Mouse (Mus musculus) heart, embryonic 16.5 days (tissue): ENCODE measurements around the gene Slc8a3. TPM values are rescaled to one million over a fixed set of nuclear protein-coding genes. Genes with fewer than 3 reads are reported as not detected.

Source experiments
- ATAC-seq: fragments of 200-750 bp; cut with Nextera tagmentation; replicated peaks from 2 replicates; pipeline ENCODE4 v1.8.0; 2017; ENCODE audit warnings: moderate number of reproducible peaks; ENCODE audit not compliant: insufficient read depth, low FRiP score; ENCODE audit errors: extremely low read depth
- H3K27ac ChIP-seq: fragments of 300-500 bp; sonication (generic); 2 replicates; pipeline ENCODE4 v1.5.1; 2014; ENCODE audit warnings: mild to moderate bottlenecking, low read length, control low read depth, moderate library complexity
- H3K27me3 ChIP-seq: fragments of 300-500 bp; sonication (generic); 2 replicates; pipeline ENCODE4 v1.6.1; 2014; ENCODE audit warnings: low read length, mixed read lengths; ENCODE audit not compliant: control insufficient read depth, insufficient read depth
- H3K36me3 ChIP-seq: fragments of 300-500 bp; sonication (generic); 2 replicates; pipeline ENCODE4 v1.6.1; 2014; ENCODE audit not compliant: control insufficient read depth, insufficient read depth
- H3K4me1 ChIP-seq: fragments of 300-500 bp; sonication (generic); 2 replicates; pipeline ENCODE4 v1.6.1; 2014; ENCODE audit warnings: low read length, mixed read lengths; ENCODE audit not compliant: control insufficient read depth, insufficient read depth
- H3K4me2 ChIP-seq: fragments of 300-500 bp; sonication (generic); 2 replicates; pipeline ENCODE4 v1.6.1; 2014; ENCODE audit warnings: low read depth, mild to moderate bottlenecking, control low read depth, low read length
- H3K4me3 ChIP-seq: fragments of 300-500 bp; sonication (generic); 2 replicates; pipeline ENCODE4 v1.5.1; 2014; ENCODE audit warnings: mild to moderate bottlenecking, control low read depth, low read length
- H3K9ac ChIP-seq: fragments of 300-500 bp; sonication (generic); 2 replicates; pipeline ENCODE4 v1.6.1; 2014; ENCODE audit warnings: low read length, control low read depth
- H3K9me3 ChIP-seq: fragments of 300-500 bp; sonication (generic); replicated peaks from 2 replicates; pipeline ENCODE4 v1.6.1; 2016; ENCODE audit warnings: low read length; ENCODE audit not compliant: control insufficient read depth
- WGBS: fragments of 180-500 bp; shearing (Covaris S2); extraction: QIAGEN DNeasy Blood & Tissue Kit; methylation state at CpG from one replicate; pipeline ENCODE4 v1.1.7; 2014; 5-methylcytosine and 5-hydroxymethylcytosine counted together
- polyA plus RNA-seq: library from polyadenylated mRNA; unstranded; fragments of >200 nt; fragmentation: Nextera tagmentation; extraction: Ambion mirVana; gene quantifications from 2 replicates; pipeline ENCODE4 v1.2.1, GENCODE M21; 2015

The Slc8a3 gene
- polyA plus RNA-seq, 1 experiment from 2014 or later, result 0.46 TPM

- H3K4me3 ChIP-seq, result no peak overlapping the region
- no peaks in the 10 kb centered on the region for H3K9me3 ChIP-seq
- ATAC-seq, result no peak
- no peak overlapping the region for H3K4me2 ChIP-seq
- H3K36me3 ChIP-seq, result no peaks in the 10 kb centered on the region
- 56% methylated on average over 3 of the region's 3 CpGs for WGBS
- H3K27me3 ChIP-seq, result no peaks in the 10 kb centered on the region
- no peak overlapping the region for H3K9ac ChIP-seq
- H3K27ac ChIP-seq, result no peak overlapping the region
- no peaks in the 10 kb centered on the region for H3K4me1 ChIP-seq
Measured at GRCm38 (mm10) chr12:81182073-81182472, 150.9 kb downstream of the Slc8a3 start.

- H3K27me3 ChIP-seq, result no peaks in the 10 kb centered on the region
- H3K9me3 ChIP-seq, result no peaks in the 10 kb centered on the region
- no peaks in the 10 kb centered on the region for H3K36me3 ChIP-seq
- H3K27ac ChIP-seq, result no peak overlapping the region
- no peak overlapping the region for H3K4me2 ChIP-seq
- WGBS, result 48% methylated on average over 9 of the region's 9 CpGs
- no peak for ATAC-seq
- no peak overlapping the region for H3K4me3 ChIP-seq
- H3K9ac ChIP-seq, result no peak overlapping the region
- no peaks in the 10 kb centered on the region for H3K4me1 ChIP-seq
Measured at GRCm38 (mm10) chr12:81175252-81175651, 157.7 kb downstream of the Slc8a3 start.

- Histone ChIP-seq H3K4me1 (no peaks in the 10 kb centered on the region), H3K27me3 (no peaks in the 10 kb centered on the region), H3K36me3 (no peaks in the 10 kb centered on the region), H3K4me3 (no peak overlapping the region), H3K27ac (no peak overlapping the region), H3K9me3 (no peaks in the 10 kb centered on the region), H3K4me2 (no peak overlapping the region), H3K9ac (no peak overlapping the region)
- WGBS, result 79% methylated on average over 4 of the region's 4 CpGs
- ATAC-seq, result no peak
Measured at GRCm38 (mm10) chr12:81173893-81174292, 159.1 kb downstream of the Slc8a3 start.

GRCm38 (mm10) chr12:81173011-81173410 is 160.0 kb downstream of the Slc8a3 start:
- no peaks in the 10 kb centered on the region for H3K36me3 ChIP-seq
- WGBS, result 82% methylated on average over 3 of the region's 3 CpGs
- H3K9me3 ChIP-seq, result no peaks in the 10 kb centered on the region
- H3K27me3 ChIP-seq, result no peaks in the 10 kb centered on the region
- ATAC-seq, result no peak
- H3K4me1 ChIP-seq, result no peaks in the 10 kb centered on the region
- H3K4me3 ChIP-seq, result no peak overlapping the region
- H3K4me2 ChIP-seq, result no peak overlapping the region
- no peak overlapping the region for H3K27ac ChIP-seq
- no peak overlapping the region for H3K9ac ChIP-seq

GRCm38 (mm10) chr12:81170076-81170475 is 162.9 kb downstream of the Slc8a3 start:
- H3K36me3 ChIP-seq, result no peaks in the 10 kb centered on the region
- no peaks in the 10 kb centered on the region for H3K27me3 ChIP-seq
- H3K4me3 ChIP-seq, result no peak overlapping the region
- no peak for ATAC-seq
- no peaks in the 10 kb centered on the region for H3K4me1 ChIP-seq
- H3K4me2 ChIP-seq, result no peak overlapping the region
- H3K9me3 ChIP-seq, result no peaks in the 10 kb centered on the region
- H3K27ac ChIP-seq, result no peak overlapping the region
- 78% methylated on average over 2 of the region's 2 CpGs for WGBS
- no peak overlapping the region for H3K9ac ChIP-seq

- Histone ChIP-seq H3K9ac (no peak overlapping the region), H3K4me2 (no peak overlapping the region), H3K9me3 (no peaks in the 10 kb centered on the region), H3K27me3 (no peaks in the 10 kb centered on the region), H3K4me3 (no peak overlapping the region), H3K27ac (no peak overlapping the region), H3K4me1 (no peaks in the 10 kb centered on the region), H3K36me3 (no peaks in the 10 kb centered on the region)
- ATAC-seq, result no peak
- 43% methylated on average over 2 of the region's 2 CpGs for WGBS
Measured at GRCm38 (mm10) chr12:81168494-81168893, 164.5 kb downstream of the Slc8a3 start.

GRCm38 (mm10) chr12:81168031-81168430 is 164.9 kb downstream of the Slc8a3 start:
- WGBS, result 90% methylated on average over 7 of the region's 7 CpGs
- Histone ChIP-seq H3K4me1 (no peaks in the 10 kb centered on the region), H3K4me3 (no peak overlapping the region), H3K27me3 (no peaks in the 10 kb centered on the region), H3K9ac (no peak overlapping the region), H3K9me3 (no peaks in the 10 kb centered on the region), H3K36me3 (no peaks in the 10 kb centered on the region), H3K4me2 (no peak overlapping the region), H3K27ac (no peak overlapping the region)
- no peak for ATAC-seq

GRCm38 (mm10) chr12:81167142-81167541 is 165.8 kb downstream of the Slc8a3 start:
- 70% methylated on average over 9 of the region's 9 CpGs for WGBS
- ATAC-seq, result no peak
- H3K27ac ChIP-seq, result no peak overlapping the region
- no peaks in the 10 kb centered on the region for H3K9me3 ChIP-seq
- no peaks in the 10 kb centered on the region for H3K27me3 ChIP-seq
- H3K36me3 ChIP-seq, result no peaks in the 10 kb centered on the region
- no peak overlapping the region for H3K4me2 ChIP-seq
- no peaks in the 10 kb centered on the region for H3K4me1 ChIP-seq
- H3K9ac ChIP-seq, result no peak overlapping the region
- no peak overlapping the region for H3K4me3 ChIP-seq

- no peaks in the 10 kb centered on the region for H3K27me3 ChIP-seq
- H3K4me1 ChIP-seq, result no peaks in the 10 kb centered on the region
- no peaks in the 10 kb centered on the region for H3K36me3 ChIP-seq
- no peak for ATAC-seq
- H3K4me2 ChIP-seq, result no peak overlapping the region
- no peaks in the 10 kb centered on the region for H3K9me3 ChIP-seq
- H3K4me3 ChIP-seq, result no peak overlapping the region
- 78% methylated on average over 8 of the region's 8 CpGs for WGBS
- no peak overlapping the region for H3K9ac ChIP-seq
- H3K27ac ChIP-seq, result no peak overlapping the region
Measured at GRCm38 (mm10) chr12:81166615-81167014, 166.4 kb downstream of the Slc8a3 start.

- Histone ChIP-seq H3K36me3 (no peaks in the 10 kb centered on the region), H3K27ac (no peak overlapping the region), H3K27me3 (no peaks in the 10 kb centered on the region), H3K4me3 (no peak overlapping the region), H3K4me1 (no peaks in the 10 kb centered on the region), H3K9ac (no peak overlapping the region), H3K4me2 (no peak overlapping the region), H3K9me3 (no peaks in the 10 kb centered on the region)
- ATAC-seq, result no peak
- 57% methylated on average over 10 of the region's 10 CpGs for WGBS
Measured at GRCm38 (mm10) chr12:81166092-81166491, 166.9 kb downstream of the Slc8a3 start.
